Mouse (Mus musculus) G1E (cell line): ENCODE data around the gene Scaf4.

Experiments
- CTCF ChIP-seq: IDR thresholded peaks from 2 replicates; pipeline ENCODE4 v1.5.1; 2012; ENCODE audit warnings: low read depth, low read length, inconsistent platforms, mixed read lengths
- GATA1 ChIP-seq: IDR thresholded peaks from 2 replicates; pipeline ENCODE4 v1.6.1; 2012; ENCODE audit warnings: borderline replicate concordance, low read length, inconsistent platforms, mixed read lengths
- GATA2 ChIP-seq: IDR thresholded peaks from 2 replicates; pipeline ENCODE4 v1.6.1; 2012; ENCODE audit warnings: low read depth, low read length, inconsistent platforms, borderline replicate concordance
- POLR2AphosphoS5 ChIP-seq: IDR thresholded peaks from 2 replicates; pipeline ENCODE4 v1.6.1; 2012; ENCODE audit warnings: low read depth, low read length, inconsistent platforms; ENCODE audit not compliant: insufficient replicate concordance
- TAL1 ChIP-seq: conservative IDR thresholded peaks from 2 replicates; pipeline ENCODE4 v1.6.1; 2012; ENCODE audit warnings: low read depth, low read length, inconsistent platforms, mixed read lengths

DNA sequence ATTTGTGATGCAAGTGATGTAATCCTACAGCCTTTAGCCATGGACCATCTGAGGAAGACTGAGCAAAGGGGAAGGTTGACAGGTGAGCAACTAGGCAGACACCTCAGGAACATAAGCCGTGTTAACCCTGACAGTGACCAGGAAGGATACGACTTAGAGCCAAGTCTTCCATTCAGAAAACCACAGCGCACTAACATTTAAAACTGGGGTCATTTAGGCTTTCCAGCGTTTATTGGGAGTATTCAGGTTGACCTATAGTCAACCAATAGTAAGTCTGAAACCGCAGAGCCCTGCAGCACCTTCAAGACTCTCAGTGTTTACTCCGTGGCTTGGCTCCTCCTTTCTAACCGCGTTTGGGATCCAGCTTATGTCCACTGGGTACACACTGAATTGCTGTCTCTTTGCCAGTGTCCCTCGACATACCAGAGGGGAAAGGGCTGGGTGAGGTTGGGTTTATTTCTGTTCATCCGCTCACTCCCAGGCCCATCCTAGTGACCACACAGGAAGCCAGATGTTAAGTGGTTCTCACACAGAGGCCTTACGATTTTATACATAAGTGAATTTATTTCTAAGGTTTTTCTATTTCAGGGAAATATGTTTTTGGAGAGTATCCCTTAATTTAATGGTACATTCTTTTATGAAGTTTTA lies 26.3 kb upstream of the Scaf4 start:
- TF ChIP-seq CTCF (no peak), GATA1 (no peak), POLR2AphosphoS5 (no peak), TAL1 (no peak), GATA2 (no peak)
